Mouse (Mus musculus): ENCODE measurements at regions not wholly inside any gene's neighbourhood (a gene's known extent, or its start where the extent isn't known, plus 50 kb on each side); places are given as distances from the start of the nearest gene placed in this dataset.

DNA sequence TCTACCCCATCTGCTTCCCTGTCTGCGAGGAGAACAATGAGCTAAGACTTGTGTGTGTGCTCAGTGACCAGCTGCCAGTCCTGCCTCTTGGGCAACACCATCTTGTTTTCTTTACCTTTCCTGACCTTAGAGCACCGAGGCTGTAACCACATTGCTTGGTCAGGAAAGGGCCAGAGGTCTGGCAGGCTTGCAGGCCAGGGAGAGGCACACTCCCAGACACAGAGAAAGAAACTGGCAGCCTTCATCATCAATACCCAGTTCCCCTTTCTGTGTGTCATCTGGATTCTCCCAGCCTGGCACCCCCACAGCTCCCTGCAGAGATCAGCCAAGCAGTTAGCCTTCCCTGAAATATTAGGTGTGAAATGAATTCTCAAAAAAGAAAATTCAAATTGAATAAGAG is 198.8 kb downstream of the Bcor start:
- DNase-seq (ENCODE audit: low read depth in 2 of 2, low spot score in 2 of 2) = no peak

DNA sequence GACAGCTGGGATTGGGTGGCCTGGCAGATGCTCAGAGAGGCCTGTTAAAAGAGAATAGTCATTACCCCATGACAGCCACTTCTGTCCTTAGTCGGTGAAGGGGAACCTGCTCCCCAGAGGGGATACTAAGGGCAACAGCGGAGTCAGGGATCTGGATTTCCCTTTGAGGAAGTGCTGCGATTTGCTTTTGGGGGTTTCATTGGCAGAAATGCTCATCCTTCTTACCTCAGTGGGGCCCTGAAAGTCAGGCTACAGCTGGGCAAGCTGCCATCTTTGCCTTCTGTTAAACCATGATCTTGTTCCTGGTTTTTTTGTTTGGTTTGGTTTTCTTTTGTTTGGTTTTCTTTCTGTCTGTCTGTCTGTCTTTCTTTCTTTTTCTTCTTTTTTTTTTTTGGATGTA is 195.7 kb downstream of the Bcor start:
- DNase-seq (ENCODE audit: low read depth in 2 of 2, low spot score in 2 of 2) = no peak

GRCm38 (mm10) chrX:11978679-11979078 is 181.5 kb downstream of the Bcor start:
- no peak for DNase-seq (ENCODE audit: low read depth in 2 of 2, low spot score in 2 of 2)

DNA sequence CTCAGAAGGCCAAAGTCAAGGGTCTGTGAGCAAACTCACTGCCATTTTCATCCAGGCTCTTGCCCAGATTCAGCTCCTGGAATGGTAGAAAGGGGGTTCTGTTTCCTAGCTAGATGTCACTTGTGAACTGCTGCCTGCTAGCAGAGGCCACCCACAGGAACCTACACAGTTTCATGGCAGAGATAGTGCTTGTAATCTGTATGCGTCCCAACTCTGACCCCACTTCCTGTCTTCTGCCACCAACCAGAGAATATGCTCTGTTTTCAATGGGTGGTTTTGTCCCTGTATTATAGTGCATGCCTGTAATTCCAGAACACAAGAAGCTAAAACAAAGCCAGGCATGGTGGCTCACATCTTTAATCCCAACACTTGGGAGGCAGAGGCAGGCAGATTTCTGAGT is 176.9 kb downstream of the Bcor start:
- DNase-seq (ENCODE audit: low read depth in 2 of 2, low spot score in 2 of 2) = no peak

All from CD8-positive naive resting alpha-beta T cell, adult 2 months (primary cell).